Comparison of ENCODE assay signal across 21 mouse cellular contexts in genomic region chr11:85383975-85384821, GRCm38 (mm10). TPM values are rescaled to one million over a fixed set of nuclear protein-coding genes. Genes with fewer than 3 reads are reported as not detected.
A peak's percentile ranks its signal among the peaks of the same experiment; 100 is the strongest.
DNase-seq lines count a peak whose midpoint lies in the region; ATAC-seq lines count a peak whose summit lies in the region.
"Had no signal": no experiment of that assay in that cellular context is flagged by ENCODE, and none has a peak within 500 bp of the region (broad histone marks: within the 10 kb centered on the region; RNA-seq: fewer than 3 reads in every experiment).

No protein-coding gene starts in this region.

- H3K9me3 ChIP-seq in embryonic facial prominence, embryonic 14.5 days (ENCODE audit: control insufficient read depth, low read length), result no peaks in the 10 kb centered on the region
- no peaks in the 10 kb centered on the region for H3K9me3 ChIP-seq in embryonic facial prominence, embryonic 10.5 days
- no peaks in the 10 kb centered on the region for H3K9me3 ChIP-seq in lung, embryonic 16.5 days (ENCODE audit: control insufficient read depth, low read length)
- H3K9me3 ChIP-seq: hindbrain, embryonic 12.5 days; midbrain, embryonic 15.5 days had no signal

- H3K27me3 ChIP-seq in embryonic facial prominence, embryonic 14.5 days (replicated peaks; ENCODE audit: control insufficient read depth, insufficient read depth, low read length), result no peaks in the 10 kb centered on the region
- no peaks in the 10 kb centered on the region for H3K27me3 ChIP-seq in embryonic facial prominence, embryonic 10.5 days (replicated peaks; ENCODE audit: low read depth, poor library complexity, severe bottlenecking)
- no peaks in the 10 kb centered on the region for H3K27me3 ChIP-seq in lung, embryonic 16.5 days (ENCODE audit: control insufficient read depth, insufficient read depth, low read depth, low read length)
- H3K27me3 ChIP-seq: CH12.LX; hindbrain, embryonic 12.5 days; midbrain, embryonic 15.5 days had no signal

- WGBS in embryonic facial prominence, embryonic 14.5 days, result 73% methylated on average over 7 of the region's 7 CpGs
- 88% methylated on average over 7 of the region's 7 CpGs for WGBS in embryonic facial prominence, embryonic 10.5 days
- 46% methylated on average over 7 of the region's 7 CpGs for WGBS in lung, embryonic 16.5 days

- H3K4me3 ChIP-seq in embryonic facial prominence, embryonic 14.5 days (ENCODE audit: low read depth, low read length), result no peak overlapping the region
- no peak overlapping the region for H3K4me3 ChIP-seq in embryonic facial prominence, embryonic 10.5 days
- H3K4me3 ChIP-seq in lung, embryonic 16.5 days (ENCODE audit: low read length), result no peak overlapping the region
- H3K4me3 ChIP-seq: hindbrain, embryonic 12.5 days; midbrain, embryonic 15.5 days had no signal

- H3K4me1 ChIP-seq in embryonic facial prominence, embryonic 14.5 days (ENCODE audit: control insufficient read depth, insufficient read depth, low read length), result no peaks in the 10 kb centered on the region
- H3K4me1 ChIP-seq in embryonic facial prominence, embryonic 10.5 days, result peaks cover 2% of the 10 kb centered on the region; the same call in 1 of the 2 replicates
- peaks cover 7% of the 10 kb centered on the region; the same call in 1 of the 2 replicates for H3K4me1 ChIP-seq in lung, embryonic 16.5 days (replicated peaks; ENCODE audit: control insufficient read depth, insufficient read depth, low read length)
- H3K4me1 ChIP-seq: hindbrain, embryonic 12.5 days; midbrain, embryonic 15.5 days had no signal

- H3K9ac ChIP-seq in embryonic facial prominence, embryonic 14.5 days (ENCODE audit: low read depth, low read length), result no peak overlapping the region
- no peak overlapping the region; the same call in 1 of the 2 replicates for H3K9ac ChIP-seq in lung, embryonic 16.5 days (ENCODE audit: low read length)
- H3K9ac ChIP-seq: hindbrain, embryonic 12.5 days; midbrain, embryonic 15.5 days had no signal

- peak; percentile 53 for DNase-seq in embryonic facial prominence, embryonic 14.5 days (ENCODE audit: low spot score)
- no peak for DNase-seq in embryonic facial prominence, embryonic 10.5 days (ENCODE audit: low spot score)
- DNase-seq in lung, postnatal 25 days (ENCODE audit: low spot score), result no peak
- peak; percentile 72 for DNase-seq in lung, postnatal 10 days
- no peak for DNase-seq in cerebellum, adult 11 months
- DNase-seq in ovary, adult 18-20 months (ENCODE audit: low spot score), result no peak
- no peak for DNase-seq in left cerebral cortex, postnatal 25 days (ENCODE audit: low spot score in 2 of 2)
- DNase-seq: adrenal gland, adult 2 months; cerebellum, adult 9-11 months; gastrocnemius, postnatal 14 days; kidney, adult 9 months; kidney, postnatal 25 days; left cerebral cortex, postnatal 4 days; liver; right cerebral cortex, adult 18-20 months had no signal

- intact Hi-C loops in left cerebral cortex, postnatal 25 days (cut with DNase I), result loop anchor here (5.0 to 10.0 kb wide), 5 partner anchors 81 to 788 kb away; no protein-coding TSS in a partner anchor

- no peaks in the 10 kb centered on the region for H3K36me3 ChIP-seq in embryonic facial prominence, embryonic 14.5 days (ENCODE audit: control insufficient read depth, insufficient read depth, low read length)
- H3K36me3 ChIP-seq in embryonic facial prominence, embryonic 10.5 days (replicated peaks), result no peaks in the 10 kb centered on the region
- no peaks in the 10 kb centered on the region for H3K36me3 ChIP-seq in lung, embryonic 16.5 days (ENCODE audit: control insufficient read depth, insufficient read depth, low read length)
- H3K36me3 ChIP-seq: hindbrain, embryonic 12.5 days; midbrain, embryonic 15.5 days had no signal

- H3K4me2 ChIP-seq in embryonic facial prominence, embryonic 14.5 days (ENCODE audit: low read depth, low read length), result no peak overlapping the region
- H3K4me2 ChIP-seq in lung, embryonic 16.5 days (ENCODE audit: low read depth, low read length), result no peak overlapping the region
- H3K4me2 ChIP-seq: hindbrain, embryonic 12.5 days; midbrain, embryonic 15.5 days had no signal

- ATAC-seq in embryonic facial prominence, embryonic 14.5 days (ENCODE audit: low read depth), result no peak
- peak; percentile 81 for ATAC-seq in lung, embryonic 16.5 days (ENCODE audit: low read depth)
- ATAC-seq: forebrain, embryonic 14.5 days; inflammation-experienced regulatory T-cells, adult 6 months; midbrain, embryonic 15.5 days had no signal

- no peak overlapping the region for H3K27ac ChIP-seq in embryonic facial prominence, embryonic 14.5 days (replicated peaks; ENCODE audit: low read depth, low read length)
- H3K27ac ChIP-seq in embryonic facial prominence, embryonic 10.5 days (replicated peaks), result no peak overlapping the region
- H3K27ac ChIP-seq in lung, embryonic 16.5 days (ENCODE audit: low read length), result peak overlapping the region; percentile 60
- H3K27ac ChIP-seq: hindbrain, embryonic 12.5 days; midbrain, embryonic 15.5 days had no signal

RNA-seq across cellular contexts. Expression of gene Bcas3, which starts 31.2 kb away (rescaled TPM):
- 28.0 and 32.9 TPM in 2 replicates for polyA plus RNA-seq in embryonic facial prominence, embryonic 14.5 days (2014; fragmentation: Nextera tagmentation; extraction: Ambion mirVana)
- polyA plus RNA-seq in embryonic facial prominence, embryonic 10.5 days (2016; fragmentation: Nextera tagmentation; extraction: Ambion mirVana), result 26.4 and 27.7 TPM in 2 replicates
- polyA plus RNA-seq in lung, embryonic 16.5 days (2015; fragmentation: Nextera tagmentation; extraction: Ambion mirVana), result 38.4 and 40.0 TPM in 2 replicates
- 10 to 100 TPM; 65.4 to 69.7 TPM for total RNA-seq in left cerebral cortex, postnatal 25 days (2021)

Comparison
In these comparisons a context has a peak if more than half of its experiments do, and no peak if none do; other contexts are left out.
1. DNase-seq: peak in embryonic facial prominence, embryonic 14.5 days (single experiment) and lung, postnatal 10 days (single experiment); none in embryonic facial prominence, embryonic 10.5 days (single experiment), lung, postnatal 25 days (single experiment), cerebellum, adult 11 months (single experiment), ovary, adult 18-20 months (single experiment) and left cerebral cortex, postnatal 25 days (0 of 2).